Mouse (Mus musculus): ENCODE data around the gene Dguok. TPM values are rescaled to one million over a fixed set of nuclear protein-coding genes. Genes with fewer than 3 reads are reported as not detected.
A peak's percentile ranks its signal among the peaks of the same experiment; 100 is the strongest.

Dguok gene
- polyA plus RNA-seq (2016; fragmentation: Nextera tagmentation; extraction: Ambion mirVana): 64.3 and 64.5 TPM in 2 replicates

DNA sequence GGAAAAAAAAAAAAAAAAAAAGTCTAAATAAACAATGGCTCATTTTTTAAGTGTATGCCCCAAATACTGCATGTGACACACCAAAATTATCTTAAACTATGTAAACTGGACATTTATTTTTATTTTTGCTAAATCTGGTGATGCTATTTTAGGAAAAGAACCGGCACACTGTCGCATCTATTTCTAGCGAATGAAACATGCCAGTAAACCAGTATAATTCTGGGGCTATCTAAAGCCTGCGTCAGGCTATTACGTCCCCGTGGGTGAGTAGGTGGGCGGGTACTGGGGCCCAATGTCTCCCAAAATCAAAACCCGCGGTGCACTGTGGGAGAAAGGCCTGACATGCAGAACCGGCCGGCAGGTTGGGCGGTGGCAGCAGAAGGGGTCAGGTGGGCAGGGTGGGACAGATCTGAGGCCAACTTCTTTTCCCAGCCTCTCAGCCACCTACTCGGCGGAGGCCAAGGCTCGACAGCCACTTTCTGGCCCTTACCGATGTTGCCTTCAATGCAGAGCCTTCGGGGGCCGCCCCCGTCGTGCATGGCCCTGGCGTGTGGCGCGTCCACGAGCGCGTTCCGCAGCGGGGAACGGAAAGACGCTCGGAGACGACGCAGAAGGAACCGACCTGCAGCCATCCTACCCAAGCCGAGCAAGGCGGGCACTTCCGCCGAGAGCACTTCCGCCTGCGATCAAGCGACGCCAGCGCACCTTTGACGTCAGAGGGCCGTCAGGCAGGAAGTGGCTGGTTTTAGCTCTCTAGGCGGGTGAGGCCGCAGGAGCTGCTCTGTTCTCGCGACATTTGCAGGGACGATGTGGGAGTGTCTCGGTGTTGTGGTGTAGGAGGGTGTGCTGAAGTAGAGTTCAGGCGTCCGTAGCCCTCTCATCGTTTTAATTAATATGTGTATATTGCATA is at the start of gene Dguok:
Dguok (minus strand) TSS at position 712 of the 910 bp plus-strand sequence.
- WGBS: under 1% methylated on average over 54 of the region's 54 CpGs

DNA sequence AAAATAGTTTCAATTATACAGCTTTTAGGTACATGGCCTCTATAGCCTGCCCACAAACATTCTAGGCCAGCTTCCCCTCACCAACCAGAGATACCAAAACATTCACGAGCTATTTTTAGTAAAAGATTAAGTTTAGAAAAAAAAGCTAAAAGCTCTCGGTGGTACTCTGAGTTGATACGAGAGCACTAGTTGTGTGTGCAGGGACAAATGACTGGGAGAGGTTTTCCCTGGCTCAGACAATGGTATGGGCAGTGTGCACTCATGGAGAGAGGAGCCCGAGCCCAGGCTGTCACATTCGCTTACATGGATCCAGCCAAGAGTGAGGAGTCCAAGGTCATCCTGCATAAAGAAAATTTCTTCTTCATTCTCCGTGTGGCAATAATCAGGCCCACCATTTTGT is 49.2 kb upstream of the Dguok start:
- no peaks in the 10 kb centered on the region for H3K9me3 ChIP-seq (replicated peaks)
- no peaks in the 10 kb centered on the region for H3K4me1 ChIP-seq
- no peak overlapping the region for H3K4me3 ChIP-seq
- H3K9ac ChIP-seq: no peak overlapping the region
- H3K27ac ChIP-seq: no peak overlapping the region
- 87% methylated on average over 6 of the region's 6 CpGs for WGBS
- no peak overlapping the region for H3K4me2 ChIP-seq (replicated peaks)
- H3K27me3 ChIP-seq: no peaks in the 10 kb centered on the region
- ATAC-seq (ENCODE audit: low FRiP score): no peak
- H3K36me3 ChIP-seq: peaks cover 65% of the 10 kb centered on the region

More for the DNA sequence above, at the start of gene Dguok:
- Histone ChIP-seq H3K27ac (peak within 1 kb of the TSS; percentile 93), H3K4me1 (peaks cover 10% of the 10 kb centered on the region), H3K27me3 (no peaks in the 10 kb centered on the region; the same call in 1 of the 2 replicates), H3K4me2 (replicated peaks) (peak within 1 kb of the TSS; percentile 75), H3K36me3 (0 out of 2 replicates have a peak, but pooled peaks cover 4% of the 10 kb centered on the region), H3K9me3 (replicated peaks) (no peaks in the 10 kb centered on the region), H3K9ac (peak within 1 kb of the TSS; percentile 81), H3K4me3 (peak within 1 kb of the TSS; percentile 84)
- peak; percentile 100 for ATAC-seq (ENCODE audit: low FRiP score)

DNA sequence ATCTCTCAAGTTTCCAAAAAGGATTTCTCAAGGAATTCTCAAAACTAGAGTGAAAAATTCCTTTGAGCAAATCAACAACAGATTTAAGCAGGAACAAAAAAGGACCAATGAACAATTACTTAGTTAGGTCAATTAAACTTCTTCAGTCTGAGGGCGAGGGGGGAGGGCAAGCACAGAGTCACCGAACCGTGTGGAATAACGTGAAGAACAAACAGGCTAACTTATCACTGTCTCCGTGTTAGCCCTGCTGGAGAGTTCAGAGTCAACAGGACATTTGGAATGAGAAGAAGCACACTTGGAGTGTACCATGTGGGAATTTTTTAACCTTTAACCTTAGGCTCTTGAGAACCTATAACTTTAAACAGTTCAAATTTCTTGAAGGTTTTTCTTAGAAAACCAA is 41.6 kb upstream of the Dguok start:
- Histone ChIP-seq H3K27me3 (no peaks in the 10 kb centered on the region), H3K9ac (no peak overlapping the region), H3K36me3 (peaks cover 42% of the 10 kb centered on the region), H3K4me1 (no peaks in the 10 kb centered on the region; the same call in 1 of the 2 replicates), H3K4me2 (replicated peaks) (no peak overlapping the region), H3K9me3 (replicated peaks) (no peaks in the 10 kb centered on the region), H3K27ac (no peak overlapping the region), H3K4me3 (no peak overlapping the region)
- 35% methylated on average over 5 of the region's 5 CpGs for WGBS
- ATAC-seq (ENCODE audit: low FRiP score): no peak

DNA sequence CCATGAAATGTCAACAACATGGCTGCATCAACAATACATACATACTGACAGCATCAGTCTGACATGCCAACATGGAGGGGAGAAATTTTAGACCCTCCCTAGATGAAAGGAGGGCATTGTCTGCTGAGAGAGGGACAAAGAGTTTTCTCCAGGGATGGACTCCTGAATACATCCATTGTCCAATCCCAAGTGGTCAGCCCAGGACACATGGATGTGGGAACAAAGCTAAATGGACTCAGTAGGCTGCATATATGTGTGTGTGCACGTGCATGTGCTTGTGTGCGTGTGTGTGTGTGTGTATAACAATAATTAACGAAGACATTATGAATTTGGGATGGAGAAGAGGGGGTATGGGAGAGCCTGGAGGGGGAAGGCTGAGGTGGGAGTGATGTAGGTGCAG is 39.0 kb upstream of the Dguok start:
- ATAC-seq (ENCODE audit: low FRiP score): no peak
- Histone ChIP-seq H3K27me3 (no peaks in the 10 kb centered on the region), H3K9me3 (replicated peaks) (no peaks in the 10 kb centered on the region), H3K4me3 (no peak overlapping the region), H3K36me3 (peaks cover 44% of the 10 kb centered on the region), H3K4me2 (replicated peaks) (no peak overlapping the region), H3K27ac (no peak overlapping the region), H3K4me1 (no peaks in the 10 kb centered on the region; the same call in 1 of the 2 replicates), H3K9ac (no peak overlapping the region)
- 83% methylated on average over 3 of the region's 3 CpGs for WGBS

DNA sequence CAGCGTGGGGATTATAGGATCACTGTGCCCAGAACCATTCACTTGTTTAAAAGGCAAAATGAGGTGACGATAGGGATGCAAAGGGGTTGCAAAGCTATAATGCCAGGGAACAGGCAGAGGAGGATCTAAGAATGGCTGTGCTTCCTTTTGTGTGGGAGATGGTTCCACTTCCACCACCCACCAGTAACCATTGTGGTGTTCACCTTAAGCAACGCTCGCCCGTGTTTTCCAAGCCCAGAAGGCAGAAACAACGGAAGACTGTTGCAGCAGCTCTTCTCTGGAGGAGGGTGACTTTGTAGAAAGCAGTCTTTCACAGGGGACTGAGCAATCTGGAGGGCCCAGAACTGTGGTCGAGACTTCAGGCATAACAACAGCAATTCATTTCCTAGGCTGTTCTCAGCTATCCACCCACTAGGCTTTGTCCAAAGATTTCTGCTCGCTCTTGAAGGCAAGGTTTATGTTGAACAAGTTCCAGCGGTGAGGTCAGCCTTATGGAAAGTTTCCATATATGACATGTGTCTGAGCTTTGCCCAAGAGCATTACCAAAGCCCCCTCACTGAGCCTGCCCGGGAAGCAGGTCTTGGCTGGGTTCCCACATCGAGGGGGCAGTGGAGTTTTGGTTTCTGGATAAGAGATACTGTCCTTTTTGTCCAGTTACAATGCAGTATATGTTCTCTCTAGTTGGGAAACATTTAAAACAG is 35.1 kb upstream of the Dguok start:
- WGBS: 79% methylated on average over 11 of the region's 11 CpGs

DNA sequence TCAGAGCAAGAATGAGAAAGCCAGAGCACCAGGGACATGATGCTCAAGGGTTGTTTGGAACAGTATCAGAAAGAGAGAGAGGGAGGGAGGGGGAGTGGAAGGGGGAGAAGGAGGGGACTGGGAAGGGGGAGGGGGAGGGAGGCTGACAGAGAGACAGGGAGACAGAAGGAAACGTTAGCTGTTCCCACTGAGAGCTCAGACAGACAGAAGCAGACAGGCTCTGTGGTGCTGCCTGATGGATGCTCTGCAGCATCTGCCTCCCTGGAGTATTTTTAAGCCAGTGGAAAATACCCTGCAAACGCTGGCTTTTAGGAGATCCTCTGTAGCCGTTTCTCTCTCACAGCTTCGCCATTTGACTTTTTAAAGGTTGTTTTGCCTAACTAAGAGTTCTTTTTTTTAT is 33.2 kb upstream of the Dguok start:
- Histone ChIP-seq H3K4me2 (replicated peaks) (no peak overlapping the region), H3K27ac (no peak overlapping the region), H3K27me3 (no peaks in the 10 kb centered on the region), H3K4me3 (no peak overlapping the region), H3K36me3 (peaks cover 18% of the 10 kb centered on the region; the same call in 1 of the 2 replicates), H3K9me3 (replicated peaks) (no peaks in the 10 kb centered on the region), H3K9ac (no peak overlapping the region), H3K4me1 (0 out of 2 replicates have a peak, but pooled peaks cover 2% of the 10 kb centered on the region)
- no peak for ATAC-seq (ENCODE audit: low FRiP score)
- 50% methylated on average over 4 of the region's 4 CpGs for WGBS

More for the DNA sequence above, 35.1 kb upstream of the Dguok start:
- Histone ChIP-seq H3K27me3 (no peaks in the 10 kb centered on the region), H3K4me2 (replicated peaks) (no peak overlapping the region), H3K4me3 (no peak overlapping the region), H3K36me3 (peaks cover 36% of the 10 kb centered on the region), H3K9ac (no peak overlapping the region), H3K9me3 (replicated peaks) (no peaks in the 10 kb centered on the region), H3K27ac (no peak overlapping the region), H3K4me1 (peaks cover 2% of the 10 kb centered on the region; the same call in 1 of the 2 replicates)
- ATAC-seq (ENCODE audit: low FRiP score): no peak

DNA sequence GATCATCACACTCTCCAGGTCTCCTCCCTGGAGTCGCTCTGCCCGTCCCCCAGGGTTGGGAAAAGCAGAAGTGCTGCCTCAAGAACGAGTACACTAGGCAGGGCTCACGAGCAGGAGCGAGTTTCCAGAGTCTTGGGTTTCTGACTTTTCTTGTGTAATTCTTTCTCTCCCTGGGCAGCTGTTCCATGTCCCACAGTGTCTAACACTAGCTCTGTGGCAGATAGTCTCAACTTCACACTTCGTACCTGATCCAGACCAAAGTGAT is 30.0 kb upstream of the Dguok start:
- Histone ChIP-seq H3K9me3 (replicated peaks) (no peaks in the 10 kb centered on the region), H3K4me1 (0 out of 2 replicates have a peak, but pooled peaks cover 2% of the 10 kb centered on the region), H3K4me3 (no peak overlapping the region), H3K36me3 (no peaks in the 10 kb centered on the region), H3K27ac (no peak overlapping the region), H3K4me2 (replicated peaks) (no peak overlapping the region), H3K27me3 (no peaks in the 10 kb centered on the region), H3K9ac (no peak overlapping the region)
- WGBS: 54% methylated on average over 6 of the region's 6 CpGs
- no peak for ATAC-seq (ENCODE audit: low FRiP score)

DNA sequence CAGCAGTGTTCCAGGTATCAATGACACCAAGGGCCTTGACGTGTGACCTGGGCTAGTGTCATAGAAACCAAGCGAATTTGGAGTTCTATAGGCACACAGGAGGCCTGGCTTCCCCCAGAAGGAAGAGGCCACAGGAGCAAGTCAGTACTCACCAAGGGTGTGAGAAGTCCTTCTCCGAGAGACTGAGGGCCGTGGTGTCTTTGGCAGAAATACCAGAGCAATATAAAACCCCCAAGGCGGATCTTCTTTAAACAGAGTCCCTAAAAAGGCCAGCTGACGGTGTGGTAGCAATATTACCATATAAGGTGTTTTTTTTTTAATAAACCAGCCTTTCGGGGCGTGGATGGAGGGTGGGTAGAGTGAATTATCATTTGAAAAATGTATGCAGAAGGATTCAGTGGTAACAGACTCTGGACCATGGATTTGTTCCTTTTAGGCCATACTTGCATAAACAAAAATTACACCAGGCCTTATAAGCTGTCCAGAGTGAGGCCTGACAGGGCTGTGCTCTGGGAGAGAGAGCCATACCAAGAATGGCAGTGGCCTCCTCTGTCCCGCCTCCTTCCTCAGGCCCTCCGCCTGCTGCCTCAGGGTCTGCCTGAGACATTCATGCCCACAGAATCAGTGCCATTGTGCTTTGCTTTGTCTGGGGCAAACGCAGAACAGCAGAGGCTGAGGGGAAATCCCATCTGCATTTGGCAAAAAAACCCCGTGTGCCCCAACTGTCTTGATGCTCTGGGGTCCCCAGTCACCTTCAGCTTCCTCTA is 29.4 kb upstream of the Dguok start, which contains the start of gene Actg2:
Actg2 (minus strand) TSS at position 238 of the 767 bp plus-strand sequence.
- Histone ChIP-seq H3K4me3 (no peak within 1 kb of the TSS), H3K9me3 (replicated peaks) (no peaks in the 10 kb centered on the region), H3K9ac (no peak within 1 kb of the TSS), H3K4me2 (replicated peaks) (no peak within 1 kb of the TSS), H3K4me1 (0 out of 2 replicates have a peak, but pooled peaks cover 2% of the 10 kb centered on the region), H3K36me3 (no peaks in the 10 kb centered on the region), H3K27ac (no peak within 1 kb of the TSS), H3K27me3 (no peaks in the 10 kb centered on the region)
- 59% methylated on average over 12 of the region's 12 CpGs for WGBS
- no peak for ATAC-seq (ENCODE audit: low FRiP score)

DNA sequence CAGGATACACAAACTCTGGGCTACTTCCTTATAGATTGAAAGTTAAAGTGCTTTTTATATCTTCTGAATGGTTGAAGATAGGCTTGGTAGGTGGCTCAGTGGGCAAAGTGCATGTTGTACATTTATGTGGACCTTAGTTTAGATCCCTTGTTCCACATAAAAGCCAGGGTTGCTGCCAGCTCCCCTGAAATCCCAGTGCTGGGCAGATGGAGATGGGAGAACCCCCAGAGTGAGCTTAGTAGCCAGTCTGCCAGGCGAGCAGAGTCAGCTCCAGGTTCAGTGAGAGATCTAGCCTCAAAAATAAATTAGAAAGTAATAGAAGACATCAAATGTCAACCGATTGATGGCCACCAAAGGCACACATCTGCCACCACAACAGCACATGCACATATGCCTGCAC is 25.8 kb upstream of the Dguok start:
- Histone ChIP-seq H3K36me3 (no peaks in the 10 kb centered on the region), H3K9ac (no peak overlapping the region), H3K4me2 (replicated peaks) (no peak overlapping the region), H3K27ac (no peak overlapping the region), H3K9me3 (replicated peaks) (no peaks in the 10 kb centered on the region), H3K27me3 (no peaks in the 10 kb centered on the region), H3K4me1 (no peaks in the 10 kb centered on the region), H3K4me3 (no peak overlapping the region)
- no peak for ATAC-seq (ENCODE audit: low FRiP score)
- 84% methylated on average over 2 of the region's 2 CpGs for WGBS

DNA sequence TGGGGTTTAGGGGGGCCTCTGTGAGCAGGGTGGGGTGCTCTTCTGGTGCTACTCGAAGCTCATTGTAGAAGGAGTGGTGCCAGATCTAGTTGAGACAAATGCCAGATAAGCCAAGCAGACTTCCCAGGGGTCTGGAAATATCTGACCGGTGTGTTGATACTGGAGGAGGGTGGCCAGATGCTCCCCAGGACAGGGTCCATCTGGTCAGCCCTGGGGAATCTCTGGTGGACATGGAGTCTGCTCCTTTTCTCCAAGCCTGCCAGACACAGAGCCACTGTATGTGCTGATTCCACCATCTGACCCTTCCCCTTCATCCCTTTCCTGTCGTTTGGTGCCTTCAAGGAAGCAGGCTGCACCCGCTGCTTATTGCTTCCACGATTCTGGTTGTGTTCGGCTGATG is 16.4 kb upstream of the Dguok start:
- H3K4me2 ChIP-seq (replicated peaks): no peak overlapping the region
- no peak overlapping the region for H3K27ac ChIP-seq
- no peaks in the 10 kb centered on the region for H3K27me3 ChIP-seq
- no peak overlapping the region for H3K9ac ChIP-seq
- H3K36me3 ChIP-seq: no peaks in the 10 kb centered on the region
- H3K4me3 ChIP-seq: no peak overlapping the region
- WGBS: 68% methylated on average over 6 of the region's 6 CpGs
- ATAC-seq (ENCODE audit: low FRiP score): no peak
- no peaks in the 10 kb centered on the region for H3K4me1 ChIP-seq
- no peaks in the 10 kb centered on the region for H3K9me3 ChIP-seq (replicated peaks)

DNA sequence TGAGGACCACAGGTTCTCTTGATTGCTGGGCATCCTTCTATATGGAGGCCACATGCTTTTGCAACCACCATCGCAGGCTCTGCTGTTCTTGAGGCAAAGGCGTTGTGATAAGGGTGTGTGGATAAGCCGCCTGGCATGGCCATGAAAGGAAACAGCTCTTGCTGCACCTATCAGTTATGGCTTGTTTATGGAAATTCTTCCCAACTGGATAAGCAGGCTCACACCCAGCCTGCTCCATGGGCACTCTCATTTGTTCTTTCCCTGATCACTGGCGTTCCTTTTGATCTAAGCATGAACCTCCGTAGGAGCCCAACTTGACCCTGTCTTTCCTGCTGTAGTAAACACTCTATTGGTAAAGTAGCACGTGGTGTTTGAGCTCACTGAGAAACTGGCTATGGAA is 15.0 kb upstream of the Dguok start:
- WGBS: 79% methylated on average over 6 of the region's 6 CpGs

DNA sequence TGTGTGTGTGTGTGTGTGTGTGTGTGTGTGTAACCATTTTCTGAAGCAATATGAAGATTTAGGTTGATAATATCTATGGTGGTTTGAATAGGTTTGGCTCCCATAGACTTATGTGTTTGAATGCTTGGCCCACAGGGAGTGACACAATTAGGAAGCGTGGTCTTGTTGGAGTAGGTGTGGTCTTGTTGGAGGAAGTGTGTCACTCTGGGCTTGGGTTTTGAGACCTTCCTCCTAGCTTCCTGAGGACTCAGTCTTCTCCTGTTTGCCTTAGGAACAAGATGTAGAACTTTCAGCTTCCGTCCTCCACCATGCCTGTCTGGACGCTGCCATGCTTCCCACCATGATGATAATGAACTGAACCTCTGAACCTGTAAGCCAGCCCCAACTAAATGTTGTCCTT is 11.9 kb upstream of the Dguok start:
- WGBS: 85% methylated on average over 3 of the region's 3 CpGs
- no peaks in the 10 kb centered on the region for H3K27me3 ChIP-seq
- no peaks in the 10 kb centered on the region for H3K9me3 ChIP-seq (replicated peaks)
- H3K36me3 ChIP-seq: no peaks in the 10 kb centered on the region
- H3K9ac ChIP-seq: no peak overlapping the region
- no peaks in the 10 kb centered on the region for H3K4me1 ChIP-seq
- no peak for ATAC-seq (ENCODE audit: low FRiP score)
- no peak overlapping the region for H3K4me2 ChIP-seq (replicated peaks)
- H3K4me3 ChIP-seq: no peak overlapping the region
- H3K27ac ChIP-seq: no peak overlapping the region

More for the DNA sequence above, 15.0 kb upstream of the Dguok start:
- no peaks in the 10 kb centered on the region for H3K36me3 ChIP-seq
- H3K4me1 ChIP-seq: no peaks in the 10 kb centered on the region
- H3K27ac ChIP-seq: no peak overlapping the region
- H3K27me3 ChIP-seq: no peaks in the 10 kb centered on the region
- H3K4me2 ChIP-seq (replicated peaks): no peak overlapping the region
- no peak overlapping the region for H3K9ac ChIP-seq
- H3K9me3 ChIP-seq (replicated peaks): no peaks in the 10 kb centered on the region
- H3K4me3 ChIP-seq: no peak overlapping the region
- ATAC-seq (ENCODE audit: low FRiP score): no peak

All from hindbrain, embryonic 12.5 days (tissue).